Mouse (Mus musculus): ENCODE measurements around the gene Lhx8.

DNA sequence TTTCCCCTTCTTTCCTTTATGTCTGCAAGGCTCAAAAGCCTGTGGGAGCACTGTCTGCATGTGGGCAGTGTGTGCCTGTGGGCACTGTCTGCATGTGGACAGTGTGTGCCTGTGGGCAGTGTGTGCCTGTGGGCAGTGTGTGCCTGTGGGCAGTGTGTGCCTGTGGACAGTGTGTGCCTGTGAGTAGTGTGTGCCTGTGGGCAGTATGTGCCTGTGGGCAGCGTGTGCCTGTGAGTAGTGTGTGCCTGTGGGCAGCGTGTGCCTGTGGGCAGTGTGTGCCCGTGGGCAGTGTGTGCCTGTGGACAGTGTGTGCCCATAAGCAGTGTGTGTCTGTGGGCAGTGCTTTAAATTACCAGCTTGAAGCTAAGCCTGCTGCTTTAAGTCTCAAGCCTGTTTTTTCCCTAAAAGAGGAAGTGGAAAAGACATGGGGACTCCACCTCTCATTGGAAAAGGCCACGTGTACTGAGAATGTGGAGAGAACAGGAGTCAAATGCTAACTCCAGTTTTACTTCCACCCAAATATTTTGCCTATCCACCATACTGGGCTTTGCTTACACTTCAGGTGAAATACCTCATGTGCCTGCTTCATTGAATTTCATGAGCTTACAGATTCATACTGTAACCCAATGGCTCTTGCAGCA, 41.9 kb downstream of the Lhx8 start:
- no peak for TF ChIP-seq SIN3A (IDR thresholded peaks at IDR 0.05; ENCODE audit: low read length)
- no peak for TF ChIP-seq GABPA (IDR thresholded peaks at IDR 0.05; ENCODE audit: low read depth, low read length)
- no peak for TF ChIP-seq ZKSCAN1 (IDR thresholded peaks at IDR 0.05; ENCODE audit: low read depth, low read length)
- TF ChIP-seq TBP (IDR thresholded peaks at IDR 0.05; ENCODE audit: low read depth, low read length) = no peak
- no peak for TF ChIP-seq POLR2A (IDR thresholded peaks at IDR 0.05; ENCODE audit: control insufficient read depth in 1 of 2, insufficient read depth in 1 of 2, low read depth in 1 of 2, low read length in 2 of 2, poor library complexity in 1 of 2)
- TF ChIP-seq MAX (IDR thresholded peaks at IDR 0.05; ENCODE audit: low read length) = no peak
- TF ChIP-seq TCF12 (IDR thresholded peaks at IDR 0.05; ENCODE audit: low read depth, low read length) = no peak
- TF ChIP-seq RCOR1 (IDR thresholded peaks at IDR 0.05; ENCODE audit: low read depth, low read length) = no peak
- TF ChIP-seq CTCF (IDR thresholded peaks at IDR 0.05 in 2 of 3, conservative IDR thresholded peaks at IDR 0.05 in 1 of 3; ENCODE audit: control insufficient read depth in 1 of 3, insufficient read depth in 1 of 3, low read depth in 2 of 3, low read length in 3 of 3, poor library complexity in 1 of 3, severe bottlenecking in 1 of 3) = no peak
- TF ChIP-seq ZNF384 (IDR thresholded peaks at IDR 0.05; ENCODE audit: low read depth, low read length) = no peak
- no peak for TF ChIP-seq MYB (IDR thresholded peaks at IDR 0.05; ENCODE audit: low read depth, low read length)
- no peak for TF ChIP-seq ZMIZ1 (IDR thresholded peaks at IDR 0.05; ENCODE audit: low read depth, low read length)
- no peak for TF ChIP-seq GATA1 (IDR thresholded peaks at IDR 0.05; ENCODE audit: low read depth, low read length)
- no peak for TF ChIP-seq EP300 (IDR thresholded peaks at IDR 0.05; ENCODE audit: low read depth in 1 of 2, low read length in 2 of 2)
